Mouse (Mus musculus): ENCODE data around the gene Stoml3. TPM values are rescaled to one million over a fixed set of nuclear protein-coding genes. Genes with fewer than 3 reads are reported as not detected.

The Stoml3 gene
- 0.08 TPM in 1 of 2 replicates, not detected in the other for polyA plus RNA-seq (2016; fragmentation: Nextera tagmentation; extraction: Ambion mirVana)

- WGBS = 74% methylated on average over 6 of the region's 6 CpGs
- peaks cover 2% of the 10 kb centered on the region for H3K36me3 ChIP-seq (replicated peaks)
- H3K27ac ChIP-seq (replicated peaks) = no peak within 1 kb of the TSS; the same call in 1 of the 2 replicates
- H3K4me1 ChIP-seq = peaks cover 17% of the 10 kb centered on the region
- H3K4me3 ChIP-seq = no peak within 1 kb of the TSS
- H3K27me3 ChIP-seq (replicated peaks; ENCODE audit: low read depth, poor library complexity, severe bottlenecking) = no peaks in the 10 kb centered on the region
- no peaks in the 10 kb centered on the region for H3K9me3 ChIP-seq
- DNase-seq (ENCODE audit: low spot score) = no peak
Measured at GRCm38 (mm10) chr3:53488353-53488752, at the start of gene Stoml3. Gene Stoml3, plus strand, starts transcription at chr3:53488653.

GRCm38 (mm10) chr3:53445540-53445939, 42.9 kb upstream of the Stoml3 start:
- Histone ChIP-seq H3K9me3 (no peaks in the 10 kb centered on the region), H3K36me3 (replicated peaks) (peaks cover 7% of the 10 kb centered on the region), H3K27ac (replicated peaks) (no peak overlapping the region), H3K27me3 (replicated peaks; ENCODE audit: low read depth, poor library complexity, severe bottlenecking) (no peaks in the 10 kb centered on the region), H3K4me1 (no peaks in the 10 kb centered on the region), H3K4me3 (no peak overlapping the region)
- 84% methylated on average over 5 of the region's 5 CpGs for WGBS
- no peak for DNase-seq (ENCODE audit: low spot score)

- Histone ChIP-seq H3K36me3 (replicated peaks) (peaks cover 20% of the 10 kb centered on the region), H3K27me3 (replicated peaks; ENCODE audit: low read depth, poor library complexity, severe bottlenecking) (no peaks in the 10 kb centered on the region), H3K27ac (replicated peaks) (no peak overlapping the region), H3K4me3 (no peak overlapping the region), H3K4me1 (no peaks in the 10 kb centered on the region), H3K9me3 (no peaks in the 10 kb centered on the region)
- WGBS = 78% methylated on average over 3 of the region's 3 CpGs
- DNase-seq (ENCODE audit: low spot score) = no peak
Measured at GRCm38 (mm10) chr3:53446801-53447200, 41.7 kb upstream of the Stoml3 start.

- peak; percentile 13 for DNase-seq (ENCODE audit: low spot score)
- Histone ChIP-seq H3K27ac (replicated peaks) (no peak overlapping the region), H3K36me3 (replicated peaks) (peaks cover 34% of the 10 kb centered on the region), H3K9me3 (no peaks in the 10 kb centered on the region), H3K27me3 (replicated peaks; ENCODE audit: low read depth, poor library complexity, severe bottlenecking) (no peaks in the 10 kb centered on the region), H3K4me1 (no peaks in the 10 kb centered on the region), H3K4me3 (no peak overlapping the region)
- WGBS = 32% methylated on average over 2 of the region's 2 CpGs
Measured at GRCm38 (mm10) chr3:53448208-53448607, 40.2 kb upstream of the Stoml3 start.

DNA sequence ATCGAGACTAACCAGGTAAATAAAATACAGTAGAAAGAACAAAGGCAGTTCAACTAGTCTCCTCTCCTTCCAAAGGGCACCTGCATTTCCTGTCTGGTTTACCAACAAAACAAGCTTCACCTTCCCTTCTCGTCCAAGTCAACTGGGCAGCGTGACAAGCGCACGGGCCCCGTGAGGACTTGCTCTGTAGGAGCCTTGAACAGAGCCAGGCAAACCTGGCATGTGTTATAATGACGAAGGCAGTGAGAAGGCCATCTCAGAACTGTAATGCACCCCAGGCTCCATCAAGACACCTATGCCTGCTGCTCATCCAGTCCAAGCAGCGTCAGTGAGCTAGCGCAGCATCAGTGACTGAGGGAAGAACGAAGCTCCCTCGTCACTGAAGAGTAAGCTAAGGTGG, 37.8 kb upstream of the Stoml3 start:
- H3K4me3 ChIP-seq = no peak overlapping the region
- DNase-seq (ENCODE audit: low spot score) = no peak
- H3K27me3 ChIP-seq (replicated peaks; ENCODE audit: low read depth, poor library complexity, severe bottlenecking) = no peaks in the 10 kb centered on the region
- H3K27ac ChIP-seq (replicated peaks) = no peak overlapping the region
- no peaks in the 10 kb centered on the region for H3K4me1 ChIP-seq
- peaks cover 58% of the 10 kb centered on the region for H3K36me3 ChIP-seq (replicated peaks)
- no peaks in the 10 kb centered on the region for H3K9me3 ChIP-seq
- 94% methylated on average over 11 of the region's 11 CpGs for WGBS

DNA sequence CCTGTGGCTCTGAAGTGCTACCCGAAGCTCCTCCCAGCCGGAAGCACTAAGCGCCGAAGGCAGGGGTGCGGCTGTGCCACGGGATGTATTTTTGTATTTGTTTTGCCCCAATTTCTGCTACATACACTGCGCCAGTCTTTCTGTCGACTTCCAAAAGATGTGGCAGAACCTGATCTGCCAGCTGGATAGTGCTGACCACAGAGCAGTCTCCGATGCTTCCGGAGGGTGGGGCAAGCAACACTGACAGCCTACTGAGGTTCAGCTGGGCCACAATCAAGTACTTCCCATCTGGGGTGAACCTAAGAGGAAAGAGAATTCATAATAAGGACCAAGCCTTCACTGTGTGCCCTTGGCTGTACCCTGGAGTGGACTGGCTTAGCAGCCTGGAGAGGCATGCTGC, 36.1 kb upstream of the Stoml3 start:
- no peak overlapping the region for H3K4me3 ChIP-seq
- no peaks in the 10 kb centered on the region for H3K9me3 ChIP-seq
- no peaks in the 10 kb centered on the region for H3K4me1 ChIP-seq
- no peak for DNase-seq (ENCODE audit: low spot score)
- WGBS = 94% methylated on average over 10 of the region's 10 CpGs
- H3K27me3 ChIP-seq (replicated peaks; ENCODE audit: low read depth, poor library complexity, severe bottlenecking) = no peaks in the 10 kb centered on the region
- H3K27ac ChIP-seq (replicated peaks) = no peak overlapping the region
- peaks cover 75% of the 10 kb centered on the region for H3K36me3 ChIP-seq (replicated peaks)

GRCm38 (mm10) chr3:53453346-53453745, 35.1 kb upstream of the Stoml3 start:
- no peak overlapping the region for H3K27ac ChIP-seq (replicated peaks)
- no peak for DNase-seq (ENCODE audit: low spot score)
- WGBS = 91% methylated on average over 7 of the region's 7 CpGs
- peaks cover 85% of the 10 kb centered on the region for H3K36me3 ChIP-seq (replicated peaks)
- no peaks in the 10 kb centered on the region for H3K4me1 ChIP-seq
- H3K9me3 ChIP-seq = no peaks in the 10 kb centered on the region
- no peak overlapping the region for H3K4me3 ChIP-seq
- H3K27me3 ChIP-seq (replicated peaks; ENCODE audit: low read depth, poor library complexity, severe bottlenecking) = no peaks in the 10 kb centered on the region

DNA sequence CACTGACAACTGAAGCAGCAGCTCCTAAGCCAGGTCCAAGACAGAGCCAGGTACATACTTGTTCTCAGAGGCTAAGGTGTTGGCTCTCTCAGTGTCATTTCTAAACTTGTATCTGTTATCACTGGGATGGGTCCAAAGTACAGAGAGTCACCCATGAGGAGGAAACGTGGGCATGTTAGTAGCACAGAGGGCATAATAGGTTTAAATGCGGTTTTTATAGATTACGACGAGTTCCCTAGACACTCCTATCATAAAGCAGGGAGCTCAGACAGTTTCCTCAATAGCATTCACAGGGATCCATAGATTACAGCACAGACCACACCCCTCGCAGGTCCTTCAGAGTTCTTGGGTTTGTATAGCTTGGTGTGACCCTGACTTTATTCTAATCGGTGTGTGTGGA, 34.4 kb upstream of the Stoml3 start:
- no peaks in the 10 kb centered on the region for H3K27me3 ChIP-seq (replicated peaks; ENCODE audit: low read depth, poor library complexity, severe bottlenecking)
- no peak overlapping the region for H3K27ac ChIP-seq (replicated peaks)
- no peaks in the 10 kb centered on the region for H3K4me1 ChIP-seq
- 95% methylated on average over 6 of the region's 6 CpGs for WGBS
- peaks cover 92% of the 10 kb centered on the region for H3K36me3 ChIP-seq (replicated peaks)
- no peak overlapping the region for H3K4me3 ChIP-seq
- DNase-seq (ENCODE audit: low spot score) = no peak
- no peaks in the 10 kb centered on the region for H3K9me3 ChIP-seq

DNA sequence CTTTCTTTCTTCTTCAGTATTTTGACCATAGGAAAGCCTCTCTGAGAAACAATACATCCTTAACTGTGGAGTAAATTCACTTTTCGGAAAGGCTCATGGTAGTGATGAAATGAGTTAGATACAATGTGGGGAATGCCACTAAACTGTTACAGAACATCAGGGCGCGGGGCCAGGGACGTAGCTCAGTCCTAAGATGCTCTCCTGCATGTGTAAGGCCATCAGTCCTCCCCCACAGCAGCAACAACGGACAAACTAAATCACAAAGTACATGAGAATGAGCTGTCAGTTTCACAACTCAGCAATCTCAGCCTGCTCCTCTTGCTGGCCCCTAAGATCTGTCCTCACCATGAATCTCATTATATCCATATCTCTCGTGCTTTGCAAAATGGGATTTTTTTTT, 33.9 kb upstream of the Stoml3 start:
- H3K36me3 ChIP-seq (replicated peaks) = peaks cover 96% of the 10 kb centered on the region
- H3K9me3 ChIP-seq = no peaks in the 10 kb centered on the region

DNA sequence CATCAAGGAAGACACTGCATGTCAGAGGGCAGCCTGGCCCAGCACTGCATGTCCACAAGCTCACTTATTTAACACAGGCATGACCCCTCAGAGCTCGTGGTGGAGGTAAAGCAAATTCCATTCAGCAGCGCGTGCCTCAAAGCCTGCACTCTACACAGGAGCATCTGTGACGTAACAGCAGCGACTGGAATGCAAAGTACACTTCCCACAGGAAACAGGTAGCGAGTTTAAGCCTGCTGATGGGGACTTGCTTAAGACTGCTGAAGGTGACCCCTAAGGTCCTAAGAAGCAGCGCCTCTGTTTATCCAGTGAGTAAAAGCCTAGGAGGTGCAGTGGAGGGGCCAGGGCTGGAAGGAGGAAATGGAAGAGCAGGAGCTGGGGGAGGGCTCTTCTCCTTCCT, 33.5 kb upstream of the Stoml3 start:
- 78% methylated on average over 7 of the region's 7 CpGs for WGBS
- Histone ChIP-seq H3K36me3 (replicated peaks) (peaks cover 97% of the 10 kb centered on the region), H3K4me1 (no peaks in the 10 kb centered on the region), H3K27me3 (replicated peaks; ENCODE audit: low read depth, poor library complexity, severe bottlenecking) (no peaks in the 10 kb centered on the region), H3K4me3 (no peak overlapping the region), H3K9me3 (no peaks in the 10 kb centered on the region), H3K27ac (replicated peaks) (no peak overlapping the region)
- DNase-seq (ENCODE audit: low spot score) = no peak

More for the DNA sequence above, 33.9 kb upstream of the Stoml3 start:
- Histone ChIP-seq H3K27me3 (replicated peaks; ENCODE audit: low read depth, poor library complexity, severe bottlenecking) (no peaks in the 10 kb centered on the region), H3K4me3 (no peak overlapping the region), H3K27ac (replicated peaks) (no peak overlapping the region), H3K4me1 (no peaks in the 10 kb centered on the region)
- DNase-seq (ENCODE audit: low spot score) = no peak
- WGBS = 88% methylated on average over 6 of the region's 6 CpGs

GRCm38 (mm10) chr3:53457750-53458149, 30.7 kb upstream of the Stoml3 start:
- DNase-seq (ENCODE audit: low spot score) = no peak
- Histone ChIP-seq H3K27me3 (replicated peaks; ENCODE audit: low read depth, poor library complexity, severe bottlenecking) (no peaks in the 10 kb centered on the region), H3K4me1 (peaks cover 12% of the 10 kb centered on the region), H3K27ac (replicated peaks) (no peak overlapping the region), H3K4me3 (no peak overlapping the region), H3K36me3 (replicated peaks) (peaks cover 83% of the 10 kb centered on the region), H3K9me3 (no peaks in the 10 kb centered on the region)
- 76% methylated on average over 5 of the region's 5 CpGs for WGBS

GRCm38 (mm10) chr3:53460106-53460505, 28.3 kb upstream of the Stoml3 start:
- H3K9me3 ChIP-seq = no peaks in the 10 kb centered on the region
- 89% methylated on average over 9 of the region's 9 CpGs for WGBS
- DNase-seq (ENCODE audit: low spot score) = no peak
- peaks cover 18% of the 10 kb centered on the region for H3K4me1 ChIP-seq
- H3K4me3 ChIP-seq = no peak overlapping the region
- H3K36me3 ChIP-seq (replicated peaks) = peaks cover 59% of the 10 kb centered on the region
- no peak overlapping the region for H3K27ac ChIP-seq (replicated peaks)
- H3K27me3 ChIP-seq (replicated peaks; ENCODE audit: low read depth, poor library complexity, severe bottlenecking) = no peaks in the 10 kb centered on the region

DNA sequence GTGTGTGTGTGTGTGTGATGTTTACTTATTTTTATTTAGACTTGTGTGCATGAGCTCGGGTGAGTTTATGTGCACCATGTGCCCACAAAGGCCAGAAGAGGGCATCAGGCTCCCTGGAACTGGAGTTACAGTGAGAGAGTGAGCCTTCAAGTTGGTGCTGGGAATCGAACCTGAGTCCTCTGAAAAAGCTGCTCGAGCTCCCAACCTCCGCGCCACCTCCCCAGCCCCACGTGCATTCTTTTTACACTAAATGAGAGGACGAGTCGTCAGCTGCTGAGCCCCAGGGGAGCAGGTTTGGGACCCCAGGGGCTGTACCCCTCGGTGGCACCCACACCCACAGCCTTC, 25.8 kb upstream of the Stoml3 start:
- peak overlapping the region; percentile 95 for H3K4me3 ChIP-seq
- 6% methylated on average over 9 of the region's 9 CpGs for WGBS
- DNase-seq (ENCODE audit: low spot score) = no peak
- peak overlapping the region; percentile 96 for H3K27ac ChIP-seq (replicated peaks)
- peaks cover 42% of the 10 kb centered on the region for H3K4me1 ChIP-seq
- H3K27me3 ChIP-seq (replicated peaks; ENCODE audit: low read depth, poor library complexity, severe bottlenecking) = no peaks in the 10 kb centered on the region
- H3K9me3 ChIP-seq = no peaks in the 10 kb centered on the region
- H3K36me3 ChIP-seq (replicated peaks) = peaks cover 38% of the 10 kb centered on the region
